Mouse (Mus musculus) 3134 (cell line): ENCODE data around the gene Plekhg3.

Experiments
- DNase-seq: peaks from one replicate; pipeline ENCODE4 v3.0.0-alpha.2; 2011; ENCODE audit warnings: low spot score; ENCODE audit not compliant: insufficient read length; ENCODE audit errors: extremely low read depth

Plekhg3 gene

DNA sequence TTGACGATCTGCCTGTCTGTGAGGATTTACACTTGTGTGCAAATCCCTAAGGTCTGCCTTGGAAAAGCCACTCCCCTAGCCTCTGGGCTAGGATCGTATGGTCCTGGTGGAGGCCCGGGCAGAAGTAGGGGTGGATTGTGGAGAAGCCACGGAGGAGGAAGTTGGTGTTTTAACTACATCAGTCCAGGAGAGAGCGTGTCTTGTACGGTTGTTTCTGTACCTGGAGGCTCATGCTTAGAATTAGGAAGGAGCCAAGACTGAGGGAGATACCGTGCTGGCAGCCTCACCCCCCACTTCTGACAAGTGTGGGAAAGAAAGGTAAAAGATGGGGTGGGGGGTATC lies 17.4 kb downstream of the Plekhg3 start:
- no peak for DNase-seq

DNA sequence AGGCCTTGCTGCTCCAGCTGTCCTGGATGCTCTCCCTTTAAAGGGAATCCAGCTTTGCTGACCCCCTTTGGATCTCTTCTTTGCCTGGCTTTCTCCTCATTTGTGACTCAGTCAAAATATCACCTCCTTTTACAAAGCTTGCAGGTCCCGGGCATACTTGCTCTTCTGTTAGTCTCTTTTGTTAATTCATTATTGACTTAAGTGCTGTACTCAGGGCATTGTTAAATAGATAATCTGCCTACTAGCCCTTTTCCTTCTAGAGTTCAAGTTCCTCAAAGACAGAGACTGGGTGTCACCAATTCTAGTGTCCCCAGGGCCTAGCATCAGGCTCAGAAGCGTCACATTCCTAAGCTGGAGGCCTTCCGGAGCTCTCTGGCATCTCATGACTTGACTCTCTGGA lies 18.5 kb downstream of the Plekhg3 start:
- DNase-seq, result no peak

DNA sequence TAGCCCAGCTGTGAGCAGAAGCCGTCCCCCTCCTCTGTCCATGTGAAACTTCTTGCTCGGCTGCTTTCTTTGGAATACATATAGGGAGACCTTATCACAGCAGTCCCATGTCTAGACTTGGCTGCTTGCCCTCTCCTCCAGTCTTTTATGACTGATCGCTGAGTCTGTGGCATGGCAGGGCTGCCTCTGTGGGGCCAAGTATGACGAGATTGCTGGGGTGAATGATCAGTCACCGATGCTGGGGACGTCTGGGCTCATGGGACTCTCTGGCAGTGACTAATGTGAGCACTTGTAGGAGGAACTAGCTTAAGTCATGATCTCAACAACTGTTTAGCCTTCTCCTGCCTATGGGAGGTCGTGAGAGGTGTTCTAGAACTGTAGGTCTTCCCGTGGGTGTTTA lies 21.6 kb downstream of the Plekhg3 start:
- DNase-seq, result peak; percentile 77

- DNase-seq, result no peak
These were observed 22.3 kb downstream of the Plekhg3 start for GRCm38 (mm10) chr12:76552958-76553357.

DNA sequence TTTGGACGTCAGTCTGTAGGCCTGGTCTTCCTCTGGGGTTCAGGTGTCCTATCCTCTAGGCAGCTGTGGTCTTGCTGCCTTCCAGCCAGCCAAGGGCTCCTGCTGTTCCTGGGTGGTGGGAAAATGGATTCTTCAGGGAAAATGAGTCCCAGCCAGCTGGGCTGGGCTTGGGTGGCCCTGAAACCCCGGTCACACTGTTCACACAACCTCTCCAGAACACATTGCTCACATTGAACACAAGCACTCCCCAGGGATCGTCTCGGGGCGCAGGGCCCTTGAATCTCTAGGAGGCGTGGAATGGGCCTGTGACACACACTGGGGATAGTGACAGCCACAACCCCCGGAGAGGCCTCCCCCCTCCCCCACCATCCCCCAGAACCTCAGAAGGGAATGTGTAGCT lies 23.2 kb downstream of the Plekhg3 start:
- DNase-seq, result no peak

- no peak for DNase-seq
These were observed 23.7 kb downstream of the Plekhg3 start for GRCm38 (mm10) chr12:76554392-76554791.

- DNase-seq, result no peak
These were observed 24.2 kb downstream of the Plekhg3 start for GRCm38 (mm10) chr12:76554871-76555386.

GRCm38 (mm10) chr12:76556187-76556586 lies 25.5 kb downstream of the Plekhg3 start:
- no peak for DNase-seq

DNA sequence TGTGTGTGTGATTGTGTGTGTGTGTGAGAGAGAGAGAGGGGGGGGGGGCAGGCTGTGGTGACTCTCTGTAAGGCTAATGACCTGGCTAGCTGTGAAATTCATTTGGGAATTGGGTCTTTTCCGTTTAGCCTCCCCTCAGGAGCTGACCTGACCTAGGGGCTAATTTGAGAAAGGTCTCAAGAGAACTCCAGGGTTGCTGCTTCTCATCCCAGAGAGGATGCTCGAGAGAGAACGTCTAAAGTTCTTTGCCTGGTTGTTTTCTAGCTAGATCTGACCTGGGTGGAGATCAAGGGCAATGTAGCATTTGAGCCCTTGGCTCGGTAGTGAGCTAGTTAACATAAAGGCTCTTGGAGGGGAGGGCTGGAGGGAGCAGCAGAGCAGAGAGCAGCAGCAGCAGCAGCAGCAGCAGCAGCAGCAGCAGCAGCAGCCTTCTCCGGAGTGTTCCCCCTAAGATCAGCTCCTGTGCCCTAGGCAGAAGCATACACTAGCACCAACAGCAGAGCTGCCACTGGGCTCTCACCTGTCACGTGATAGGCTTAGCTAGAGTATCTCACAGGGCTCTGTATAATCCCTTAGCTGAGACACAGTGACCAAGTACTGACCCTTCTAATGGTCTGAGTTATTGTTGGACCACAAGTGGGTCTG lies 26.2 kb downstream of the Plekhg3 start:
- DNase-seq, result no peak

DNA sequence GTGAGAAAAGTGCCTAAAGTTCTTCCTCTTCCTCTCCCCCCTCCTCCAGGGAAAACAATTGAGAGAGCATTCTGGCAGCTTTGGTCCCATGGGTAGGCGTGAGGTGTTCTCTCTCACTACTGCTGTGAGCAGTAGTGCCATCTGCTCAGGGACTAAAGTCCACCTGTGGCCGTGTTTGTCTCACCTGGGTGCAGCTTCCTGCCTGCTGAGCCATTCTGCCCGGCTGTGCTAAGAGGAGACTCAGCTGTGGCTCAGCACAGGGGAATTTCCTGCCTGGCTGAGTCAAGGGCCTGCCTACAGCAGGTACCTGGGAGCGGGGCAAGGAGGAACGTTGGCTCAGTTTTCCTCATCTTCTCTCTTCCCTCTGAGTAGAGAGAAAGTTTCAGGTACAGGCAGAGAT lies 27.5 kb downstream of the Plekhg3 start:
- no peak for DNase-seq

DNA sequence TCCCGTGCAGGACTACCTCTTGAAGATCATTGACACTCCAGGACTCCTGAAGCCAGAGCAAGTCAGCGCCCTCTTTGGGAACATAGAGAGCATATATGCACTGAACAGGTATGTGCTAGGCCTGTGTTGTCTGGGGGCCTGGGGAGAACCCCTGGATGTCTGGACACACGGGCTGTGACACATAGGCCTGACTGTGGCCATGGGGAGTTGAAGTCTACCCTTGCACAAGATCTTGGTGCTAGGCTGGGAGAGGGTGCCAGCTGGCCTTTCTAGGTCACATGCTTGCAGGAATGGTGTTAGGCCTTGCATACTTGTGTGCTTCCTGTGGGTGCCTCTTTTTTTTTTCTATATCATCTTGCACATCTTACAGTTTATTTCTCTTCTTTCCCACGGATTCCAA lies 31.5 kb downstream of the Plekhg3 start:
- no peak for DNase-seq

DNA sequence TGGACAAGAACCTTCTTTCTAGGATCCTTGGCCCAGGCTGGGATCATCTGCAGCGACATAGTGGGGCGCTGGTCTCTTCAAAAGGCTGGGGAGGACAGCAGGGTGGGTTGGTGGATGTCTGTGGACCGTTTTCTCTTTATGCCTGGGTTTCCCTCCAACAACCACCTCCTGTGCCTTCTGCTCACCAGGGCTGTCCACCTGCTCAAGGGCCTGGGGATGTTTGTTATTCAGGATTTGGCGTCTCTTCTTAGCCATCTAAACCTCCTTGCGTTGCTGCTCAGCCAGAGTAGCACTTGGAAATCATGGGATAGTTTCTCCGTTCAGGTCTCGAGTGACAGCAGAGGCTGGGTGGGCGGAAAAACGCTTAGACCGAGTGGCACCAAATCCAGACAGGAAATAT lies 35.6 kb downstream of the Plekhg3 start:
- no peak for DNase-seq

GRCm38 (mm10) chr12:76570221-76570940 lies 39.7 kb downstream of the Plekhg3 start:
- no peak for DNase-seq

DNA sequence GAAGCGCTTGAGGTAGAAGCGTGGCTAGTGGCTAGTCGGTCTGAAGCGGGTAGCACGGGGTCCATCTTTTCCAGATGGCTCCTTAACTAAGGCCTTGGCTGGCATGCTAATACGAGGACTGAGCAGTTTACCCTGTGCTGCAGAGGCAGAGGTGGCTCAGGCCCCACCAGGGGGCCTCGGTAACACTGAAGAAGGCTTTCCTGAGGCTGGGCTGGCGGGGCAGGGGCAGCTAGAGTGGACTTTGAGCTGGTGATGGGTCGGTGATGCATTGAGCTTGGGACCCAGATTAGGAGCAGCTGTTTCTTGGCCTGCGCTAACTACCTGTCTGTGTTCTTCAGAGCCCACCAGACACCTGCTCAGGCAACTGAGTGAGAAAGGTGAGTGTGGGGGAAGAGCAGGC lies 40.6 kb downstream of the Plekhg3 start:
- no peak for DNase-seq

- no peak for DNase-seq
These were observed 41.9 kb downstream of the Plekhg3 start for GRCm38 (mm10) chr12:76572261-76573251.

DNA sequence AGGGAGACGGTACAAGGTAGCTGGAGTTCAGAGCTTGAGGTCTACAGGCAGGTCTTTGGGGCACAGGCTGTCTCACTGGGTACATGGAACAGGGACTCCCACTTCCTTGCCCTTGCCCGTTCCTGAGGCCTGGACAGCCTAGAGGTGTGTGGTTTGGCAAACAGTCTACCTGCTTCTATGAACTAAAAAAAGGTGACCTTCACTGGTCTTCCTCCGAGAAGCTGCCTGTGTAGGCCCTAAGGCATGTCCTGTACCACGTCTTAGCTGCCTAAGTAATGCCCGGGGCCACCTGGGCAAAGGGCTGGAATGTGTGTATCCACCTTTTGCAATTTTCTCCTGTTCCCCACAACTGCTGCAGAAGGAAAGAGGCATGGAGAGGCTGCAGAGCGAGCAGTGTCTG lies 42.7 kb downstream of the Plekhg3 start:
- no peak for DNase-seq

GRCm38 (mm10) chr12:76574815-76575214 lies 44.1 kb downstream of the Plekhg3 start:
- no peak for DNase-seq

GRCm38 (mm10) chr12:76576061-76576460 lies 45.4 kb downstream of the Plekhg3 start:
- DNase-seq, result no peak

DNA sequence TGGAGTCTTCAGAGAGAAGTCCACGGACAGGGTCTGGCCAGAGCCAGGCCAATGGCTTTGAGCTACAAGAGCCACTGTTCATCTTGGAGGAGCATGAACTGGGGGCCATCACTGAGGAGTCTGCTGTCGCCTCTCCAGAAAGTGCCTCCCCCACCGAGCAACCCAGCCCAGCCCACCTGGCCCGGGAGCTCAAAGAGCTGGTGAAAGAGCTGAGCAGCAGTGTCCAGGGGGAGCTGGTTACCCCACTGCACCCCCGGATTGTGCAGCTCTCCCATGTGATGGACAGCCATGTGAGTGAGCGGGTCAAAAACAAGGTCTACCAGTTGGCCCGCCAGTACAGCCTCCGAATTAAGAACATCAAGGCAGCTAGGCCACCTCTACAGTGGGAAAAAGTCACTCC lies 46.1 kb downstream of the Plekhg3 start:
- DNase-seq, result no peak

DNA sequence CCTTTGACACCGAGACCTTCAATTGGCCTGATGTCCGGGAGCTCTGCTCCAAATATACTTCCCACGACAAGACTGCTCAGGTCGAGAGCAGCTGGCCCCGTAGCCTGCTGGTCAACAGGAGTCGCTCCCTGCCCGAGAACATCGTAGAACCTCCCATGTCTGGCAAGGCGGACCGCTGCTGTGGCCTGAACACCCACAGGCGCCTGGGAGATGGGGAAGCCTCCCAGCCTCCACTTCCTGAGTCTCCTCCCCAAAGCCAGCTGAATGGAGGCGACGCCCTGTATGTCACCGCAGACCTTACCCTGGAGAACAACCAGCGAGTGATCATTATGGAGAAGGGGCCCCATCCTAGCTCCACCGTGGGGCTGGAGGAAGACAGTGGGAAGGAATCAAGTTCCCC lies 47.2 kb downstream of the Plekhg3 start:
- no peak for DNase-seq

DNA sequence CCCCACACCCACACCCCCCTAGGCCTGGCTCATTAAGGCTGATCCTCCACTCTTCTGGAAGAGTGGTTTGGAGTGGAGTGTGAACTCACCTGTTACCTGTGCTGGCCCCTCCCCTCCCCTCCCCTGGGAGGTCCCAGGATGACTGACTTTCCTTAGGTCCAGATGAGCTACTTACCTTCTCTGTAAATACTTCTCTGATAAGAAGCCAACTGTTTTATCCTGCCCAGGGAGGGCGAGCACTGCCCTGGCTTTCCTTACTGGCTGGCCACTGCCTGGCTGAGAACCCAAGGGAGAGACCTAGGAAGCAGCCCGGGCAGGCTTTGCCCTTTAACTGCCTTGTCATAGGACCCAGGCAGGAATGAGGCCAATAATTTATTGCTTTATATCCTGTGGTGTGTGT lies 47.8 kb downstream of the Plekhg3 start:
- DNase-seq, result no peak
